Mouse (Mus musculus): Measurements from ENCODE around the gene Gm10491. TPM values are rescaled to one million over a fixed set of nuclear protein-coding genes. Genes with fewer than 3 reads are reported as not detected.
A peak's percentile ranks its signal among the peaks of the same experiment; 100 is the strongest.

The Gm10491 gene
- polyA plus RNA-seq (2016; fragmentation: Nextera tagmentation; extraction: Ambion mirVana) = not detected in 2 replicates

DNA sequence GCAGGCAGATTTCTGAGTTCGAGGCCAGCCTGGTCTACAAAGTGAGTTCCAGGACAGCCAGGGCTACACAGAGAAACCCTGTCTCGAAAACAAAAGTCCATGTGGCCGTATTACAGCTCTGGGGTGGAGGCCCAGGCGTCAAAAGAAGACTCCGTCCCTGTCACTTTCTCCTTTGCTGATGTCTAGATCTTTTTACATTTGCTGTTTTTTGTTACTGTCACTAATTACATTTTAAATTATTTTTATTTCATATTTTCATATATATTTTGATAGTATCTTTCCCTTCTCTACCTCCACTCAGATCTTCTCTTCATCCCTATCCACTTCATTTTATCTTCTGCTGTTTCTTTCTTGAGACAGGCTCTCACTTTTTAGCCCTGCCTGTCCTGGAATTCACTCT, at the start of gene Gm10491:
TSS of gene Gm10491 (minus strand) at position 101 of the 400 bp plus-strand sequence.
- H3K9me3 ChIP-seq = no peaks in the 10 kb centered on the region
- no peak within 1 kb of the TSS for H3K9ac ChIP-seq (replicated peaks)
- H3K27me3 ChIP-seq = no peaks in the 10 kb centered on the region
- no peak for ATAC-seq (ENCODE audit: low FRiP score, low read depth)
- 91% methylated on average over 5 of the region's 5 CpGs for WGBS
- no peak within 1 kb of the TSS for H3K27ac ChIP-seq (replicated peaks)
- no peaks in the 10 kb centered on the region for H3K4me1 ChIP-seq
- no peak within 1 kb of the TSS for H3K4me2 ChIP-seq (replicated peaks)
- H3K4me3 ChIP-seq = no peak within 1 kb of the TSS
- peaks cover 11% of the 10 kb centered on the region for H3K36me3 ChIP-seq

DNA sequence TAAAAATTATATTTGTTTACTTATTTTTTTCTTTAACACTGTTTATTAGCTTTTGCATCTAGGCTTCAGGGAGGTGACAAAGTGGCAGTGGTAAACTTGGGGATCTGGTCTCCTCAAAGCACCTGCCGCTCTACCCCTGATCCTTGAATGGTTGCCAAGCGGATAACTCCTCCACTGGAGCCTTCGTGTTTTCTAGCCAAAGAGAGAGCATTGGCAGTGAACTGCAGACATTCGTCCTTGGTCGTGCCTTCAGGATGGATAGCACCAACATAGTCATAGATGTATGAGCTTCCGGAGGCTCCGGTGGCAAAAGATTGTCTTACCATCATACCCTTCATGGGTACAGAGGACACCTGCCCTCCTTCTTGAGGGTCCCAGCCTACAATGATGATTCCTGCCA, 42.5 kb upstream of the Gm10491 start:
- 90% methylated on average over 7 of the region's 7 CpGs for WGBS
- Histone ChIP-seq H3K9ac (replicated peaks) (no peak overlapping the region), H3K27ac (replicated peaks) (no peak overlapping the region), H3K36me3 (peaks cover 6% of the 10 kb centered on the region; the same call in 1 of the 2 replicates), H3K27me3 (no peaks in the 10 kb centered on the region), H3K9me3 (no peaks in the 10 kb centered on the region), H3K4me1 (peaks cover 6% of the 10 kb centered on the region), H3K4me3 (no peak overlapping the region), H3K4me2 (replicated peaks) (no peak overlapping the region)
- ATAC-seq (ENCODE audit: low FRiP score, low read depth) = no peak

DNA sequence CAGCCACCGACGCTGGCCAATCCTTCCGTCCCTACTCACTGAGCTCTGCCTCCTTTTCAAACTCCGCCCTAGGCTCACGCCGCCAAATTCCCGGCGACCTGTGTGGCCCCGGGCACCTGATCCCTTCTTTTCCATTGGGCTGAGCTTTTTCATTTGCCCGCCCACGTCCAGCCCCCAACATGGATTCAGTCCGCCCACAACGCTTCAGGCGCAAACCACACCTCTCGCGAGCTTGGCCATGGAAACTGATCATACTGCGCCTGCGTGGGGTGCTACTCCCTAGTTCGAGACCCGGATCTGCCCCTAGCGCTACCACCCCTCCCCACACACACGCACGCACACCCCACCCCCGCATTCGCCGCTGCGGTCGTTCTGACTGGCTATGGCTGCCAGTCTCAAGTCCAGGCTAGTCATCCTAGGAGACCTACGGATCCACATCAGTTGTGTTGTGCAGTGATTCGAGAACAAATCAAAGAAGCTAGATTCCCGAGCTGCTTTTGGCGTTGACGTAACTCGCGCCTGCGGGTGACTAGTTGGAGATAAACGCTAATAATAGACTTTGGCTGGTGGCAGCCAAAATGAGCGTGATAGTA, 40.4 kb upstream of the Gm10491 start:
- Histone ChIP-seq H3K4me2 (replicated peaks) (peak overlapping the region; percentile 40), H3K27me3 (no peaks in the 10 kb centered on the region), H3K9me3 (no peaks in the 10 kb centered on the region), H3K36me3 (peaks cover 8% of the 10 kb centered on the region; the same call in 1 of the 2 replicates), H3K4me3 (peak overlapping the region; percentile 49), H3K9ac (replicated peaks) (0 out of 2 replicates have a peak overlapping the region, but pooled peaks have one; percentile 6), H3K27ac (replicated peaks) (0 out of 2 replicates have a peak overlapping the region, but pooled peaks have one; percentile 35), H3K4me1 (peaks cover 6% of the 10 kb centered on the region)
- 27% methylated on average over 38 of the region's 38 CpGs for WGBS
- peak; percentile 99 for ATAC-seq (ENCODE audit: low FRiP score, low read depth)

DNA sequence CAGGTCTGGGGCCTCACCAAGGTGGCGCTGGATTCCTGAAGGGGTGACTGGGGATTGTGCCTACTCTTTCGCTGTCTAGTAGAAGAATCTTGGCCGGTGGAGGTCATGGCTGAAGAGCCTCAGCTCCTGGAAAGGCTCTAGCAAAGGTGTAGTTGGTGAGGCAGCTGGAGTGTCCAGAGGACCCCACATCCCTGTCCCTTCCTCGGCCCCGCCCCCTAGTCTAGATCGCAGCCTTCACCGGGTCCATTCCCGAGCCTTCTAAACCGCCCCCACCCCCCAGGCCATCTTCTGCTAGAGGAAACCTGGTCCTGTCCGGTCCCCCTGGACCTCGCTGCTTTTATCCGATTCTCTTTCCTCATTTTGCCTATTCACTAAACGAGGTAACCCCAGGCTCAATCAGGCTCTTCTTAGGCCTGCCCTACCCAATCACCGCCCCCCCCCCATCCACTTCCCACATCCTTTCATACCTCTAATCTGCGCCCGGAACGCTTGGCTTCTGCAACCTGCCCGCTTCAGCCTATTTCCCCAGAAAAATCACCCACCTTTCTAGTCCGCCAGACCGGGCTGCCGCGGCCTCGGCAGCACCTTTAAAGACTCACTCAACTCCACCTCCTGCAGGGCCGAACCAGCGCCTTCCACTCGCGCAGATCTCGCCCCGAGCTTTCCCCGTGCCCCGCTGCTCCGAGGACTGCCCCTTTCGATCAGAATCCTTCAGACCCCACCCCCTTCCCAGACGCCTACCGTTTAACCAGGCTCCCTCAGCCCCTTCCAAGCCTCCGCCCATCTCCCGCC, 39.7 kb upstream of the Gm10491 start, which contains the start of gene Hdac6:
TSS of gene Hdac6 (minus strand) at position 782 of the 792 bp plus-strand sequence.
- ATAC-seq (ENCODE audit: low FRiP score, low read depth) = peak; percentile 67
- H3K27ac ChIP-seq (replicated peaks) = peak within 1 kb of the TSS; percentile 54

DNA sequence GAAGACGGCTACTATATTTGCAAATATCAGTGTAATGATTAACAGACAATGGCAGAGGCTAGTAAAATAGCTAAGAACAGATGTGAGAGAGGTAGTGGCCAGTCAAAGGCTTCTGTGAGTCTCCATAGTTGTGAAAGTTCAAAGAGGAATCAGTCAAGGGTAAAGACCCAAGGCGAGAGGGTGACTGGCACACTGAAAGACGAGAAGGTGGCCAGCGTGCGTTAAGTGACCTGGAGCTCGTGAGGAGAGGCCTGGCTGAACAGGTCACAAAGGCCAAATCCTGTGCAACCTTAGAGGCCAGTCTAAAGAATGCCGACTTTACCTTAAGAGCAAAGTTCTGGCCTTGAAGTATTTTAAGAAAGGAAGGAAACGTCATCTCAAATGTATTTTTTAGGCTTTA, 38.0 kb upstream of the Gm10491 start:
- no peak overlapping the region for H3K9ac ChIP-seq (replicated peaks)
- no peak overlapping the region for H3K4me3 ChIP-seq
- no peaks in the 10 kb centered on the region for H3K9me3 ChIP-seq
- peaks cover 19% of the 10 kb centered on the region for H3K36me3 ChIP-seq
- peaks cover 6% of the 10 kb centered on the region for H3K4me1 ChIP-seq
- H3K4me2 ChIP-seq (replicated peaks) = no peak overlapping the region
- H3K27me3 ChIP-seq = no peaks in the 10 kb centered on the region
- WGBS = 68% methylated on average over 8 of the region's 8 CpGs
- no peak overlapping the region for H3K27ac ChIP-seq (replicated peaks)
- no peak for ATAC-seq (ENCODE audit: low FRiP score, low read depth)

More for the DNA sequence above, 39.7 kb upstream of the Gm10491 start, which contains the start of gene Hdac6:
- Histone ChIP-seq H3K4me2 (replicated peaks) (peak within 1 kb of the TSS; percentile 61), H3K4me1 (peaks cover 6% of the 10 kb centered on the region), H3K27me3 (no peaks in the 10 kb centered on the region), H3K36me3 (peaks cover 8% of the 10 kb centered on the region; the same call in 1 of the 2 replicates), H3K4me3 (peak within 1 kb of the TSS; percentile 49), H3K9ac (replicated peaks) (peak within 1 kb of the TSS; percentile 56), H3K9me3 (no peaks in the 10 kb centered on the region)
- 27% methylated on average over 35 of the region's 37 CpGs for WGBS

DNA sequence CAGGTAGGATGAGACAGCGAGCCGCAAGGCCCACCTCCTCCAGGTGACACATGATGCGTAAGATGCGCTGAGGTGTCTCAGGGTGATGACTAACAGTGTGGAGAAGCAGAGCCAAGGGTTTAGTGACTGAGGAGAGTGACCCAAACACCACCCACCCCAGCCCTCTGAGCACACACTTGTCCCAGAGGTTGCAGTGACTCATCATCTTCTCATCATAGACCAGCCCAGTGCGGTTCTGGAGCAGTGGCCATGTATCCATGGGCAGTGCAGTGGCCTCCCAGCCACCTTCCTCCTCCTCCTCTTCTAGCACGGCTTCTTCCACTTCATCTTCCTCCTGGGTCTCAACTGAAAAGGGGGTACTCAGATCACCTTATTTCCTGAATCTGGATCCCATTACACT, 30.0 kb upstream of the Gm10491 start:
- Histone ChIP-seq H3K4me1 (no peaks in the 10 kb centered on the region), H3K4me2 (replicated peaks) (no peak overlapping the region), H3K27ac (replicated peaks) (no peak overlapping the region), H3K36me3 (peaks cover 52% of the 10 kb centered on the region), H3K27me3 (no peaks in the 10 kb centered on the region), H3K9me3 (no peaks in the 10 kb centered on the region), H3K9ac (replicated peaks) (no peak overlapping the region), H3K4me3 (no peak overlapping the region)
- 94% methylated on average over 6 of the region's 6 CpGs for WGBS
- no peak for ATAC-seq (ENCODE audit: low FRiP score, low read depth)

DNA sequence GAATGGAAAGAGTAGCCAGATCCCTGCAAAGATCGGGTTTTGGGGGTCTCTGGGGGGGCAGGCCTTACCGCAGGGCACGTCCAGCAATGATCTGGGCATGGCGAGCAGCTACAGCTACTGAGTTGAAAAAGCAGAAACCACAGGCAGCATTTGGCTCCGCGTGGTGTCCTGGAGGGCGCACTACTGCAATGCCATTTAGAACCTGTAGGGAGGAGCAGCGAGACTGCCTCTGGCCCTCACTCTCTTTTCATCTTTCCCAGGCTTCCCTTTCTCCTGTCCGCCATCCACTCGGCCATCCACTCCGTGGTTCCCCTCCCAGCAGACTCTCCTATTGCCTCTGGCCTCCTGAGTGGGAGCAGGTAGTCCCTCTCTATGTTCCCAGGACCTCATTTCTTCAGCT, 29.2 kb upstream of the Gm10491 start:
- Histone ChIP-seq H3K4me2 (replicated peaks) (no peak overlapping the region), H3K36me3 (peaks cover 49% of the 10 kb centered on the region), H3K9me3 (no peaks in the 10 kb centered on the region), H3K9ac (replicated peaks) (no peak overlapping the region), H3K27ac (replicated peaks) (no peak overlapping the region), H3K27me3 (no peaks in the 10 kb centered on the region), H3K4me1 (no peaks in the 10 kb centered on the region), H3K4me3 (no peak overlapping the region)
- ATAC-seq (ENCODE audit: low FRiP score, low read depth) = no peak
- WGBS = 52% methylated on average over 11 of the region's 11 CpGs

DNA sequence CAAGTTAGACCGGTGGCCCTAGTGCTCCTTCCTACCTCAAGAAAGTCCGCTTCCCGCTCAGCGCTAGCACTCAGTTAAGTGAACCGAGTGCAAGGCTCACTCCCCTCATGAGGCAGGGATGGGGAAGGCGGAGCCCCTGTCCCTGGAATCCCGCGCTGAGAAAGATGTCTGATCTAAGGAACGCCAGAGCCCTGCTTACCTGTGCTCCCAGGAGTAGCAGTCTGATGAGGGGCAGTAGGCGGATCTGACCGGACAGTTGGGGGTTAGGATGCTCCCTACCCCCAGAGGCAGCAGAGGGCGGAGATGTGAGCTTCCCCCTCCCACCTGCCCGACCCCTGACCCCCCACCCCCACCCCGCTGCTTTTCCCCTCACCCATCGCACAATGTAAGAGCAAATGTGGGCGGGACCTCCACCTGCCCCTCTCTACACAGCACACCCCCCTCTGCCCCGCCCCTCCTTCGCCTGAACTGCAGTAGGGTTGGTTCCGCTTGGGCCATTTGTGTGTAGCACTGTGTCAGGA, 20.7 kb upstream of the Gm10491 start, which contains the start of gene Eras:
TSS of gene Eras (minus strand) at position 338 of the 521 bp plus-strand sequence.
- H3K27ac ChIP-seq (replicated peaks) = no peak within 1 kb of the TSS
- H3K36me3 ChIP-seq = peaks cover 17% of the 10 kb centered on the region
- no peaks in the 10 kb centered on the region for H3K4me1 ChIP-seq
- no peak within 1 kb of the TSS for H3K9ac ChIP-seq (replicated peaks)
- WGBS = 23% methylated on average over 17 of the region's 19 CpGs
- peaks cover 43% of the 10 kb centered on the region for H3K27me3 ChIP-seq
- no peak within 1 kb of the TSS for H3K4me2 ChIP-seq (replicated peaks)
- no peaks in the 10 kb centered on the region for H3K9me3 ChIP-seq
- no peak within 1 kb of the TSS for H3K4me3 ChIP-seq
- peak; percentile 38; the same call in 1 of the 2 replicates for ATAC-seq (ENCODE audit: low FRiP score, low read depth)

DNA sequence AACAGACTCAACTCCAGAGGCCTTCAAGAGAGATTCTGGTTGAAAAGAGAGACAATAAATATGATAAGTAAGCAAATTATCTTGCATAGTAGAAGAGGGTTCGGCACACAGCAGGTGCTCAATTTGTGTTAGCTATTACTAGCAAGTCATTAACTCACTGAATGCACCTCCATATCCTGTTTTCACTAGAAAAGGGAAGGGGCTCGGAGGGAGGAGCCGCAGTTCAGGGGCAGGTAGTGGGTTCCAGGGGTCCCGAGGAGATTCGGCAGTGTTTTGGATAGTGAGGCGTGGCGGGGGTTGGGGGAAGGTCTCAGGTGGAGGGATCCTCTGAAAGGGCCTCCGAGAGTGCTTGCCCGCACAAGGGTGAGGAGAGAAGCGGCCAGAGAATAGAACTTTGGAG, 19.5 kb upstream of the Gm10491 start:
- Histone ChIP-seq H3K27me3 (peaks cover 54% of the 10 kb centered on the region), H3K4me1 (0 out of 2 replicates have a peak, but pooled peaks cover 2% of the 10 kb centered on the region), H3K9me3 (no peaks in the 10 kb centered on the region), H3K4me3 (no peak overlapping the region), H3K27ac (replicated peaks) (no peak overlapping the region), H3K36me3 (peaks cover 17% of the 10 kb centered on the region), H3K4me2 (replicated peaks) (no peak overlapping the region), H3K9ac (replicated peaks) (no peak overlapping the region)
- WGBS = 30% methylated on average over 10 of the region's 10 CpGs
- no peak for ATAC-seq (ENCODE audit: low FRiP score, low read depth)

DNA sequence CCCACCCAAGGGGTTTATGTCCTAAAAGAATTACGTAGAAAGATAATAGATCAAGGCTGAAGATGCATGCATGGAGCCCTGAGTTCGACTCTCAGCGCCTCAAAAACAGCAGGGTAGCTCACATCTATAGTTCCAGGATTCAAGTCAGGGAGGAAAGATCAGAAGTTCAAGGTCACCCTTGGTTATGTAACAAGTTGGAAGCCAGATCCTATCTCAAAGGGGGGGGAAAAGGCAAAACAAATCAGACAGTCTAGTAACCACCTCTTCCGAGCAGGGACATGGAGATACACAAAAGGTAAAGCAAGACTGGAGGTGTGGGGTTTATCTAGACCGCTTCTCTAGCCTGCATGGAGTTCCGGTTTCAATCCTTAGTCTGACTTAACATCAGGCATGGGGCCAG, 18.6 kb upstream of the Gm10491 start:
- Histone ChIP-seq H3K27me3 (peaks cover 60% of the 10 kb centered on the region), H3K4me3 (no peak overlapping the region), H3K9me3 (no peaks in the 10 kb centered on the region), H3K27ac (replicated peaks) (no peak overlapping the region), H3K4me1 (0 out of 2 replicates have a peak, but pooled peaks cover 2% of the 10 kb centered on the region), H3K36me3 (peaks cover 13% of the 10 kb centered on the region), H3K9ac (replicated peaks) (no peak overlapping the region), H3K4me2 (replicated peaks) (no peak overlapping the region)
- no peak for ATAC-seq (ENCODE audit: low FRiP score, low read depth)
- 69% methylated on average over 6 of the region's 6 CpGs for WGBS

DNA sequence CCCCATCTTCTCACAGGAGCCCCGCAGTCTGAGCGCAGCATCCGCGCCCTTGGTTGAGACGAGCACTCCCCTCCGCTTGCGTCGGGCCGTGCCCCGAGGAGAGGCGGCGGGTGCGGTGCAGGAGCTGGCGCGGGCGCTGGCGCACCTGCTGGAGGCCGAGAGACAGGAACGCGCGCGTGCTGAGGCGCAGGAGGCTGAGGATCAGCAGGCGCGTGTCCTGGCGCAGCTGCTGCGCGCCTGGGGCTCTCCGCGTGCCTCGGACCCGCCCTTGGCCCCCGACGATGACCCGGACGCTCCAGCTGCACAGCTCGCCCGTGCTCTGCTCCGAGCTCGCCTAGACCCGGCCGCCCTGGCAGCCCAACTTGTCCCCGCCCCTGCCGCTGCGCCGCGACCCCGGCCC, 14.4 kb upstream of the Gm10491 start:
- Histone ChIP-seq H3K9ac (replicated peaks) (peak overlapping the region; percentile 51), H3K4me1 (0 out of 2 replicates have a peak, but pooled peaks cover 2% of the 10 kb centered on the region), H3K4me3 (peak overlapping the region; percentile 46), H3K27ac (replicated peaks) (0 out of 2 replicates have a peak overlapping the region, but pooled peaks have one; percentile 20), H3K9me3 (no peaks in the 10 kb centered on the region), H3K4me2 (replicated peaks) (peak overlapping the region; percentile 57), H3K27me3 (peaks cover 43% of the 10 kb centered on the region), H3K36me3 (no peaks in the 10 kb centered on the region)
- WGBS = 21% methylated on average over 40 of the region's 48 CpGs
- peak; percentile 10; the same call in 1 of the 2 replicates for ATAC-seq (ENCODE audit: low FRiP score, low read depth)

All from midbrain, embryonic 12.5 days (tissue).